Mouse (Mus musculus) embryonic stem cell, embryonic (primary cell): ENCODE data around the gene Hoxc10.

Experiments used
- CTCF ChIA-PET, 4 experiments: fragments of 300-600 bp in 2 of 4; fragments of 350-600 bp in 2 of 4; sonication (Branson Sonifier 250); formaldehyde crosslinking; loops; one replicate each; lab custom pipeline; 2022; ENCODE audit warnings: inconsistent platforms in 2 of 4; lab: Charles Lee
- POLR2A ChIA-PET, 4 experiments: fragments of 300-600 bp in 2 of 4; fragments of 350-600 bp in 2 of 4; sonication (Branson Sonifier 250); formaldehyde crosslinking; loops; one replicate each; lab custom pipeline; 2022; ENCODE audit warnings: antibody characterized with exemption in 4 of 4, inconsistent platforms in 1 of 4; lab: Charles Lee

Gene Hoxc10

GRCm38 (mm10) chr15:102936279-102936972, 30.2 kb upstream of the Hoxc10 start, which contains the start of gene Hoxc12:
Hoxc12 (plus strand) TSS chr15:102936757.
- ChIA-PET CTCF (interaction anchor here in 1 of 4 experiments (1.0 to 1.2 kb wide), 2 partner anchors 199 to 232 kb away, joined by 3 to 4 read pairs; no protein-coding TSS in a partner anchor), POLR2A (interaction anchor here in 2 of 4 experiments (0.6 to 13.5 kb wide), 11 partner anchors 9 to 245 kb away, joined by 3 to 268 read pairs (median 4); partner anchors contain the start of gene Hoxc13 (in 2 of the 2))

GRCm38 (mm10) chr15:102937036-102937666, 29.4 kb upstream of the Hoxc10 start:
- CTCF ChIA-PET: interaction anchor here in 1 of 4 experiments (1.2 kb wide), 1 partner anchor 232 kb away, joined by 3 read pairs; no protein-coding TSS in a partner anchor
- POLR2A ChIA-PET: interaction anchor here in 3 of 4 experiments (0.6 to 13.5 kb wide), 13 partner anchors 10 to 216 kb away, joined by 3 to 268 read pairs (median 5); partner anchors contain the start of genes Hoxc13 (in 2 of the 3) and Hoxc10 (in 1 of the 3)

GRCm38 (mm10) chr15:102939256-102940155, 27.1 kb upstream of the Hoxc10 start:
- ChIA-PET POLR2A (interaction anchor here (0.6 to 13.5 kb wide), 35 partner anchors 7 to 300 kb away, joined by 3 to 268 read pairs (median 4); partner anchors contain the start of genes Hoxc13 (in 4 of the 4), Hoxc10 (in 2 of the 4), Cbx5 (in 1 of the 4) and Hoxc11 (in 1 of the 4)), CTCF (interaction anchor here in 3 of 4 experiments (0.6 to 1.8 kb wide), 9 partner anchors 19 to 238 kb away, joined by 3 to 7 read pairs (median 4); partner anchors contain the start of genes Hoxc10 (in 2 of the 3) and Hoxc13 (in 1 of the 3))

GRCm38 (mm10) chr15:102942739-102943467, 23.7 kb upstream of the Hoxc10 start:
- ChIA-PET CTCF (interaction anchor here (0.6 to 1.7 kb wide), 11 partner anchors 8 to 250 kb away, joined by 3 to 6 read pairs (median 3); no protein-coding TSS in a partner anchor), POLR2A (interaction anchor here (0.7 to 13.5 kb wide), 17 partner anchors 8 to 228 kb away, joined by 3 to 268 read pairs (median 6); partner anchors contain the start of genes Hoxc13 (in 2 of the 4), Hoxc10 (in 1 of the 4) and Hoxc11 (in 1 of the 4))

- POLR2A ChIA-PET: interaction anchor here (1.0 to 13.5 kb wide), 12 partner anchors 8 to 227 kb away, joined by 3 to 268 read pairs (median 9); partner anchors contain the start of gene Hoxc13 (in 2 of the 4)
- CTCF ChIA-PET: interaction anchor here in 2 of 4 experiments (0.6 to 1.7 kb wide), 7 partner anchors 9 to 234 kb away, joined by 3 to 6 read pairs (median 3); no protein-coding TSS in a partner anchor
These were observed 23.2 kb upstream of the Hoxc10 start for GRCm38 (mm10) chr15:102943468-102943813.

- POLR2A ChIA-PET: interaction anchor here in 3 of 4 experiments (1.2 to 3.0 kb wide), 6 partner anchors 8 to 19 kb away, joined by 4 to 10 read pairs (median 8); no protein-coding TSS in a partner anchor
- CTCF ChIA-PET: interaction anchor here in 1 of 4 experiments (0.9 kb wide), 1 partner anchor 15 kb away, joined by 3 read pairs; no protein-coding TSS in a partner anchor
These were observed 21.2 kb upstream of the Hoxc10 start for GRCm38 (mm10) chr15:102945185-102946077.

- ChIA-PET POLR2A (interaction anchor here in 2 of 4 experiments (0.7 to 1.5 kb wide), 3 partner anchors 16 to 122 kb away, joined by 3 to 6 read pairs (median 4); partner anchors contain the start of gene Hoxc10 (in 1 of the 2)), CTCF (interaction anchor here in 2 of 4 experiments (0.6 to 0.7 kb wide), 2 partner anchors 9 to 19 kb away, joined by 3 to 6 read pairs; partner anchors contain the start of gene Hoxc10 (in 1 of the 2))
These were observed 19.3 kb upstream of the Hoxc10 start for GRCm38 (mm10) chr15:102947276-102947675.

GRCm38 (mm10) chr15:102948842-102949241, 17.8 kb upstream of the Hoxc10 start:
- ChIA-PET POLR2A (interaction anchor here in 3 of 4 experiments (0.6 to 6.6 kb wide), 8 partner anchors 9 to 32 kb away, joined by 3 to 71 read pairs (median 10); no protein-coding TSS in a partner anchor), CTCF (interaction anchor here (0.6 to 1.4 kb wide), 7 partner anchors 18 to 234 kb away, joined by 3 to 5 read pairs (median 3); partner anchors contain the start of genes Calcoco1 (in 1 of the 4), Hoxc10 (in 1 of the 4) and Hoxc13 (in 1 of the 4))

- ChIA-PET POLR2A (interaction anchor here in 3 of 4 experiments (0.6 to 6.6 kb wide), 20 partner anchors 9 to 584 kb away, joined by 3 to 71 read pairs (median 4); no protein-coding TSS in a partner anchor), CTCF (interaction anchor here (0.6 to 1.4 kb wide), 10 partner anchors 17 to 334 kb away, joined by 3 to 5 read pairs (median 3); partner anchors contain the start of genes Hoxc10 (in 1 of the 4) and Hoxc13 (in 1 of the 4))
These were observed 16.9 kb upstream of the Hoxc10 start for GRCm38 (mm10) chr15:102949696-102950095.

GRCm38 (mm10) chr15:102950877-102951276, 15.7 kb upstream of the Hoxc10 start:
- ChIA-PET CTCF (interaction anchor here (0.6 to 1.3 kb wide), 13 partner anchors 8 to 233 kb away, joined by 3 to 10 read pairs (median 3); partner anchors contain the start of genes Hoxc10 (in 1 of the 4) and Hoxc5 (in 1 of the 4)), POLR2A (interaction anchor here in 3 of 4 experiments (0.6 to 6.6 kb wide), 13 partner anchors 8 to 214 kb away, joined by 3 to 71 read pairs (median 4); no protein-coding TSS in a partner anchor)

- POLR2A ChIA-PET: interaction anchor here in 3 of 4 experiments (0.7 to 6.6 kb wide), 10 partner anchors 9 to 88 kb away, joined by 3 to 71 read pairs (median 8); partner anchors contain the start of genes Hoxc10 (in 1 of the 3) and Hoxc5 (in 1 of the 3)
- CTCF ChIA-PET: interaction anchor here (0.5 to 2.3 kb wide), 5 partner anchors 13 to 574 kb away, joined by 3 to 15 read pairs (median 5); partner anchors contain the start of genes Hoxc10 (in 1 of the 4) and Hoxc8 (in 1 of the 4)
These were observed 13.0 kb upstream of the Hoxc10 start for GRCm38 (mm10) chr15:102953561-102953960.

- ChIA-PET POLR2A (interaction anchor here in 3 of 4 experiments (0.5 to 6.6 kb wide), 19 partner anchors 10 to 285 kb away, joined by 3 to 71 read pairs (median 4); partner anchors contain the start of genes Calcoco1 (in 1 of the 3), Hoxc10 (in 1 of the 3), Hoxc13 (in 1 of the 3) and Hoxc5 (in 1 of the 3)), CTCF (interaction anchor here in 3 of 4 experiments (0.5 to 2.3 kb wide), 9 partner anchors 11 to 262 kb away, joined by 3 to 15 read pairs (median 3); partner anchors contain the start of genes Hoxc10 (in 1 of the 3) and Hoxc8 (in 1 of the 3))
These were observed 12.2 kb upstream of the Hoxc10 start, which contains the start of gene Hoxc11 for GRCm38 (mm10) chr15:102954192-102955006. Hoxc11 (plus strand) TSS chr15:102954427.

- CTCF ChIA-PET: interaction anchor here in 2 of 4 experiments (0.7 to 2.3 kb wide), 6 partner anchors 11 to 263 kb away, joined by 3 to 13 read pairs (median 3); partner anchors contain the start of gene Hoxc10 (in 1 of the 2)
- POLR2A ChIA-PET: interaction anchor here in 3 of 4 experiments (0.5 to 6.2 kb wide), 14 partner anchors 11 to 284 kb away, joined by 3 to 31 read pairs (median 4); partner anchors contain the start of genes Calcoco1 (in 1 of the 3), Hoxc10 (in 1 of the 3), Hoxc13 (in 1 of the 3) and Hoxc5 (in 1 of the 3)
These were observed 11.6 kb upstream of the Hoxc10 start for GRCm38 (mm10) chr15:102955007-102955382.
